Mouse (Mus musculus) MEL (cell line): ENCODE results near the gene Josd1. TPM values are rescaled to one million over a fixed set of nuclear protein-coding genes. Genes with fewer than 3 reads are reported as not detected.
A peak's percentile ranks its signal among the peaks of the same experiment; 100 is the strongest.

Experiments
- DNase-seq: peaks from one replicate; pipeline ENCODE4 v3.0.0; 2011; ENCODE audit warnings: low read depth, low spot score
- H3K27ac ChIP-seq: 2 replicates; pipeline ENCODE4 v1.5.1; 2012; ENCODE audit warnings: low read depth, mild to moderate bottlenecking, control low read depth, low read length, moderate library complexity; ENCODE audit not compliant: control insufficient read depth
- H3K27me3 ChIP-seq, 2 experiments: fragments of 150-350 bp in 1 of 2; sonication (generic) in 1 of 2; 2 replicates each; pipeline ENCODE4 v1.6.1; 2012; ENCODE audit warnings: low read length in 2 of 2, mild to moderate bottlenecking in 2 of 2, improper control_type of control experiment in 1 of 2, moderate library complexity in 1 of 2; ENCODE audit not compliant: insufficient read depth in 2 of 2, control insufficient read depth in 1 of 2
- H3K36me3 ChIP-seq, 2 experiments: 2 replicates each; pipeline ENCODE4 v1.6.1; 2012 to 2014; ENCODE audit warnings: low read length in 2 of 2, improper control_type of control experiment in 1 of 2, inconsistent platforms in 1 of 2, mild to moderate bottlenecking in 1 of 2; ENCODE audit not compliant: insufficient read depth in 2 of 2, control insufficient read depth in 1 of 2
- H3K4me1 ChIP-seq, 2 experiments: fragments of 150-350 bp in 1 of 2; sonication (generic) in 1 of 2; 2 replicates each; pipeline ENCODE4 v1.6.1; 2012; ENCODE audit warnings: low read length in 2 of 2, improper control_type of control experiment in 1 of 2, mild to moderate bottlenecking in 1 of 2; ENCODE audit not compliant: insufficient read depth in 2 of 2, control insufficient read depth in 1 of 2
- H3K4me3 ChIP-seq, 2 experiments: fragments of 150-350 bp in 1 of 2; sonication (generic) in 1 of 2; 2 replicates each; pipeline ENCODE4 v1.5.1; 2012; ENCODE audit warnings: low read depth in 2 of 2, low read length in 2 of 2, mild to moderate bottlenecking in 2 of 2, moderate library complexity in 2 of 2, control low read depth in 1 of 2, improper control_type of control experiment in 1 of 2; ENCODE audit not compliant: control insufficient read depth in 1 of 2, insufficient read depth in 1 of 2
- H3K79me2 ChIP-seq: 2 replicates; pipeline ENCODE4 v1.6.1; 2012; ENCODE audit warnings: mild to moderate bottlenecking, low read length, moderate library complexity; ENCODE audit not compliant: control insufficient read depth, poor library complexity, insufficient read depth
- H3K9ac ChIP-seq: 2 replicates; pipeline ENCODE4 v1.6.1; 2012; ENCODE audit warnings: low read depth, mild to moderate bottlenecking, control low read depth, low read length, moderate library complexity; ENCODE audit not compliant: control insufficient read depth, poor library complexity, severe bottlenecking
- H3K9me3 ChIP-seq: fragments of 150-350 bp; sonication (generic); replicated peaks from 2 replicates; pipeline ENCODE4 v1.6.1; 2012; ENCODE audit warnings: mild to moderate bottlenecking, low read length, improper control_type of control experiment, moderate library complexity; ENCODE audit not compliant: insufficient read depth
- CTCF ChIP-seq, 3 experiments: IDR thresholded peaks in 2 of 3; conservative IDR thresholded peaks in 1 of 3; 2 replicates each; pipeline ENCODE4 v1.5.1; 2011 to 2012; ENCODE audit warnings: low read length in 3 of 3, low read depth in 2 of 3, mild to moderate bottlenecking in 2 of 3, improper control_type of control experiment in 1 of 3, inconsistent platforms in 1 of 3, mixed read lengths in 1 of 3, moderate library complexity in 1 of 3; ENCODE audit not compliant: control insufficient read depth in 1 of 3, insufficient read depth in 1 of 3, poor library complexity in 1 of 3, severe bottlenecking in 1 of 3
- E2F4 ChIP-seq: IDR thresholded peaks from 2 replicates; pipeline ENCODE4 v1.6.1; 2011; ENCODE audit warnings: low read depth, low read length, improper control_type of control experiment, borderline replicate concordance
- EP300 ChIP-seq, 2 experiments: IDR thresholded peaks; 2 replicates each; pipeline ENCODE4 v1.6.1; 2011; ENCODE audit warnings: improper control_type of control experiment in 2 of 2, low read length in 2 of 2, low read depth in 1 of 2, mild to moderate bottlenecking in 1 of 2
- GABPA ChIP-seq: IDR thresholded peaks from 2 replicates; pipeline ENCODE4 v1.6.1; 2012; ENCODE audit warnings: low read depth, mild to moderate bottlenecking, inconsistent platforms, low read length, improper control_type of control experiment, moderate library complexity
- GATA1 ChIP-seq: IDR thresholded peaks from 2 replicates; pipeline ENCODE4 v1.6.1; 2011; ENCODE audit warnings: low read depth, low read length, improper control_type of control experiment
- JUND ChIP-seq: IDR thresholded peaks from 2 replicates; pipeline ENCODE4 v1.6.1; 2011; ENCODE audit warnings: low read depth, mild to moderate bottlenecking, improper control_type of control experiment, low read length
- KAT2A ChIP-seq: conservative IDR thresholded peaks from 2 replicates; pipeline ENCODE4 v1.6.1; 2012; ENCODE audit warnings: low read depth, low read length, improper control_type of control experiment, inconsistent platforms
- MYC ChIP-seq: IDR thresholded peaks from 2 replicates; pipeline ENCODE4 v1.6.1; 2011; ENCODE audit warnings: low read depth, mild to moderate bottlenecking, low read length, improper control_type of control experiment, moderate library complexity
- POLR2AphosphoS2 ChIP-seq: IDR thresholded peaks from 2 replicates; pipeline ENCODE4 v1.6.1; 2011; ENCODE audit warnings: low read length, improper control_type of control experiment
- RAD21 ChIP-seq: IDR thresholded peaks from 2 replicates; pipeline ENCODE4 v1.6.1; 2011; ENCODE audit warnings: mild to moderate bottlenecking, low read depth, low read length, improper control_type of control experiment
- SMC3 ChIP-seq: IDR thresholded peaks from 2 replicates; pipeline ENCODE4 v1.6.1; 2011; ENCODE audit warnings: low read depth, low read length, improper control_type of control experiment
- USF1 ChIP-seq: IDR thresholded peaks from 2 replicates; pipeline ENCODE4 v1.6.1; 2014; ENCODE audit warnings: low read depth, mild to moderate bottlenecking, inconsistent platforms, low read length, improper control_type of control experiment, moderate library complexity
- USF2 ChIP-seq, 2 experiments: IDR thresholded peaks; 2 replicates each; pipeline ENCODE4 v1.6.1; 2011 to 2012; ENCODE audit warnings: improper control_type of control experiment in 2 of 2, low read length in 2 of 2, borderline replicate concordance in 1 of 2, inconsistent platforms in 1 of 2, low read depth in 1 of 2, mild to moderate bottlenecking in 1 of 2; ENCODE audit not compliant: insufficient read depth in 1 of 2
- ZC3H11A ChIP-seq: IDR thresholded peaks from 2 replicates; pipeline ENCODE4 v1.6.1; 2012; ENCODE audit warnings: low read depth, mild to moderate bottlenecking, inconsistent platforms, low read length, improper control_type of control experiment
- ZMIZ1 ChIP-seq: IDR thresholded peaks from 2 replicates; pipeline ENCODE4 v1.6.1; 2012; ENCODE audit warnings: low read depth, mild to moderate bottlenecking, inconsistent platforms, low read length, improper control_type of control experiment, moderate library complexity
- ZNF384 ChIP-seq: IDR thresholded peaks from 2 replicates; pipeline ENCODE4 v1.6.1; 2012; ENCODE audit warnings: low read depth, mild to moderate bottlenecking, inconsistent platforms, low read length, improper control_type of control experiment
- polyA plus RNA-seq, 2 experiments: library from polyadenylated mRNA; stranded (reverse) in 1 of 2; unstranded in 1 of 2; fragments of >175 nt in 1 of 2; fragments of >200 nt in 1 of 2; gene quantifications; 2 replicates each; pipeline versions ENCODE4 v1.2.1 to v1.2.4; 2012; ENCODE audit warnings: low replicate concordance in 2 of 2, low read depth in 1 of 2; ENCODE audit not compliant: insufficient read length in 2 of 2, insufficient read depth in 1 of 2, missing spikeins in 1 of 2
- total RNA-seq: library from RNA; depleted of rRNA; stranded (reverse); fragments of 300-350 nt; gene quantifications from 2 replicates; pipeline ENCODE4 v1.2.3, GENCODE M21; 2012

Gene Josd1
- total and polyA plus RNA-seq, 3 experiments: 46.5 to 47.2 TPM; not detected in 1

GRCm38 (mm10) chr15:79656451-79656850 is 31.3 kb downstream of the Josd1 start:
- TF ChIP-seq GATA1 (no peak), KAT2A (no peak), E2F4 (no peak), JUND (no peak), ZNF384 (no peak), ZMIZ1 (no peak), POLR2AphosphoS2 (no peak)
- TF ChIP-seq, all 39 proteins: peak for 0
- H3K9ac ChIP-seq: no peak overlapping the region
- no peak for DNase-seq
- H3K4me1 ChIP-seq: peaks cover 0 to 8% of the 10 kb centered on the region in 2 experiments; a peak in 2 of 4 replicates
- H3K79me2 ChIP-seq: no peaks in the 10 kb centered on the region; the same call in 1 of the 2 replicates
- no peaks in the 10 kb centered on the region for H3K9me3 ChIP-seq
- H3K27me3 ChIP-seq: no peaks in the 10 kb centered on the region
- H3K27ac ChIP-seq: no peak overlapping the region
- no peak overlapping the region for H3K4me3 ChIP-seq
- H3K36me3 ChIP-seq: peaks cover 0 to 7% of the 10 kb centered on the region in 2 experiments; a peak in 2 of 4 replicates

GRCm38 (mm10) chr15:79651481-79651880 is 36.2 kb downstream of the Josd1 start:
- TF ChIP-seq CTCF (IDR thresholded peaks at IDR 0.05 in 2 of 3, conservative IDR thresholded peaks at IDR 0.05 in 1 of 3; ENCODE audit: control insufficient read depth in 1 of 3, insufficient read depth in 1 of 3, low read depth in 2 of 3, low read length in 3 of 3, poor library complexity in 1 of 3, severe bottlenecking in 1 of 3) (peak; percentile 65 to 79 (median 76)), RAD21 (peak; percentile 64), MYC (no peak), ZC3H11A (peak; percentile 37; the same call in 1 of the 2 replicates), SMC3 (peak; percentile 75)
- no peak overlapping the region for H3K4me3 ChIP-seq
- H3K9me3 ChIP-seq: no peaks in the 10 kb centered on the region
- H3K36me3 ChIP-seq: no peaks in the 10 kb centered on the region
- H3K27ac ChIP-seq: no peak overlapping the region
- no peaks in the 10 kb centered on the region for H3K4me1 ChIP-seq
- no peaks in the 10 kb centered on the region for H3K79me2 ChIP-seq
- H3K27me3 ChIP-seq: no peaks in the 10 kb centered on the region
- H3K9ac ChIP-seq: no peak overlapping the region
- DNase-seq: peak; percentile 67

GRCm38 (mm10) chr15:79650569-79650968 is 37.1 kb downstream of the Josd1 start:
- Histone ChIP-seq H3K4me1 (no peaks in the 10 kb centered on the region), H3K4me3 (no peak overlapping the region), H3K27me3 (no peaks in the 10 kb centered on the region), H3K9me3 (no peaks in the 10 kb centered on the region), H3K27ac (no peak overlapping the region), H3K36me3 (no peaks in the 10 kb centered on the region), H3K9ac (no peak overlapping the region), H3K79me2 (no peaks in the 10 kb centered on the region)
- peak; percentile 74 for DNase-seq
- peak; percentile 37 for TF ChIP-seq RAD21
- no peak for TF ChIP-seq JUND
- no peak for TF ChIP-seq MYC
- no peak for TF ChIP-seq USF2 (IDR thresholded peaks at IDR 0.05; ENCODE audit: borderline replicate concordance in 1 of 2, insufficient read depth in 1 of 2, low read depth in 1 of 2, low read length in 2 of 2)
- no peak for TF ChIP-seq GABPA
- no peak for TF ChIP-seq USF1
- TF ChIP-seq SMC3: peak; percentile 24; the same call in 1 of the 2 replicates
- peak; percentile 73 to 85 (median 77) for TF ChIP-seq CTCF (IDR thresholded peaks at IDR 0.05 in 2 of 3, conservative IDR thresholded peaks at IDR 0.05 in 1 of 3; ENCODE audit: control insufficient read depth in 1 of 3, insufficient read depth in 1 of 3, low read depth in 2 of 3, low read length in 3 of 3, poor library complexity in 1 of 3, severe bottlenecking in 1 of 3)
- TF ChIP-seq EP300 (IDR thresholded peaks at IDR 0.05; ENCODE audit: low read depth in 1 of 2, low read length in 2 of 2): no peak
